Mouse (Mus musculus): ENCODE results near the gene Zswim9.

DNA sequence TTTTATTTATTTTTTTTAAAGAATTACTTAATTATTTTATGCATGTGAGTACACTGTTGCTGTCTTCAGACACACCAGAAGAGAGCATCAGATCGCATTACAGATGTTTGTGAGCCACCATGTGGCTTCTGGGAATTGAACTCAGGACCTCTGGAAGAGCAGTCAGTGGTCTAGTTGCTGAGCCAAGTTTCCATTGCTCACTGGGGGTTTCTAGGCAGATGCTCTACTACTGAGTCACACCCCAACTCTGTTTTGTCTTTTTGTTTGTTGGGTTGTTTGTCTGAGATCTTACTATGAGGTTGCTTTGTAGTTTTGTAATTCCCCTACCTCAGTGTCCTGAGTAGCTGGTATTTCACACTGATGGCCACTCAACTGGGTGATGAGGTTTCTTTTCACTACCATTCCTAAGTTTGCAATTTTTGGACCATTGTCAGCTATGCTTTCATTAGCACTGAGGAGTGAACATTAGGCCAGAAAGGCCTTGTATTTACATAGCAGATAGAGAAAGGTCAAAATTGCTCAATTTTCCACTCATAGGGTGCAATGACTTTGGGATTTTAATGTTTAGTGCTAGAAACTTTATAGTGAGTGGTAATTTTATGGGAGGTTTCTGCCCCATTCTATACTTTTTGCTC, 11.6 kb upstream of the Zswim9 start:
- TF ChIP-seq CTCF (IDR thresholded peaks at IDR 0.05; ENCODE audit: insufficient read depth, low read depth, low read length), result no peak
- TF ChIP-seq POLR2A (IDR thresholded peaks at IDR 0.05; ENCODE audit: insufficient read depth, low read depth, low read length), result no peak

Measured in olfactory bulb, adult 2 months (tissue).